Mouse (Mus musculus) embryonic fibroblast, embryonic 13.5 days (primary cell): ENCODE results near the gene Pcgf2.
"Not testable (repeated sequence)": the region's sequence is repeated elsewhere in the genome, so short reads cannot be mapped to it uniquely, and the experiment has no call there.

Source experiments
- CTCF ChIP-seq: IDR thresholded peaks from 2 replicates; pipeline ENCODE4 v1.5.1; 2011; ENCODE audit warnings: mild to moderate bottlenecking, control low read depth, low read length, moderate library complexity, borderline replicate concordance; ENCODE audit not compliant: insufficient read depth
- POLR2A ChIP-seq: IDR thresholded peaks from 2 replicates; pipeline ENCODE4 v1.6.1; 2011; ENCODE audit warnings: low read depth, mild to moderate bottlenecking, control low read depth, low read length, moderate library complexity

- not testable (repeated sequence) for TF ChIP-seq CTCF, POLR2A
These were observed 42.3 kb downstream of the Pcgf2 start for GRCm38 (mm10) chr11:97657967-97658366.
